Mouse (Mus musculus): ENCODE measurements around the gene Slc22a7. TPM values are rescaled to one million over a fixed set of nuclear protein-coding genes. Genes with fewer than 3 reads are reported as not detected.

The Slc22a7 gene
- total RNA-seq, 4 experiments from 2014 or later = 0.23 to 1.2 (median 0.84) TPM

GRCm38 (mm10) chr17:46436672-46437366, 1.4 kb downstream of the Slc22a7 start:
- DNase-seq (ENCODE audit: low spot score in 2 of 2) = no peak

GRCm38 (mm10) chr17:46433627-46434026, 4.6 kb downstream of the Slc22a7 start:
- no peak for DNase-seq (ENCODE audit: low spot score in 2 of 2)

- DNase-seq (ENCODE audit: low spot score in 2 of 2) = no peak
These were observed 9.4 kb downstream of the Slc22a7 start, which contains the start of gene Crip3 for GRCm38 (mm10) chr17:46428761-46429414. Gene Crip3, plus strand, starts transcription at chr17:46428926.

- no peak for DNase-seq (ENCODE audit: low spot score in 2 of 2)
These were observed 11.8 kb downstream of the Slc22a7 start for GRCm38 (mm10) chr17:46426496-46426895.

GRCm38 (mm10) chr17:46419717-46420116, 18.5 kb downstream of the Slc22a7 start:
- DNase-seq (ENCODE audit: low spot score in 2 of 2) = no peak

GRCm38 (mm10) chr17:46418628-46419027, 19.6 kb downstream of the Slc22a7 start:
- no peak for DNase-seq (ENCODE audit: low spot score in 2 of 2)

- DNase-seq (ENCODE audit: low spot score in 2 of 2) = no peak
These were observed 29.8 kb downstream of the Slc22a7 start for GRCm38 (mm10) chr17:46408478-46408877.

- DNase-seq (ENCODE audit: low spot score in 2 of 2) = no peak
These were observed 43.6 kb downstream of the Slc22a7 start for GRCm38 (mm10) chr17:46394631-46395030.

- DNase-seq (ENCODE audit: low spot score in 2 of 2) = no peak
These were observed 45.2 kb downstream of the Slc22a7 start for GRCm38 (mm10) chr17:46393012-46393411.

- DNase-seq (ENCODE audit: low spot score in 2 of 2) = no peak
These were observed 50.1 kb downstream of the Slc22a7 start for GRCm38 (mm10) chr17:46388200-46388599.

- DNase-seq (ENCODE audit: low spot score in 2 of 2) = no peak
These were observed 54.0 kb downstream of the Slc22a7 start for GRCm38 (mm10) chr17:46384061-46384801.

- DNase-seq (ENCODE audit: low spot score in 2 of 2) = peak; percentile 95 to 96
These were observed 54.8 kb downstream of the Slc22a7 start, which contains the start of gene Zfp318 for GRCm38 (mm10) chr17:46383294-46384060. Gene Zfp318, plus strand, starts transcription at chr17:46383731.

Other genes starting within 250 kb of the Slc22a7 start
- 1 to 10 TPM; 6.6 to 7.7 (median 6.9) TPM for gene Polh, start 235.8 kb downstream of the Slc22a7 start, total RNA-seq (2022)
- gene Xpo5, start 235.7 kb downstream of the Slc22a7 start, total RNA-seq (2022) = 10 to 100 TPM; 39.5 to 54.2 (median 46.8) TPM
- 10 to 100 TPM; 35.5 to 42.5 (median 39.4) TPM for gene Polr1c, start 190.4 kb downstream of the Slc22a7 start, total RNA-seq (2022)
- gene Yipf3, start 190.4 kb downstream of the Slc22a7 start, total RNA-seq (2022) = 10 to 100 TPM; 78.5 to 96.9 (median 84.1) TPM
- gene Lrrc73, start 184.9 kb downstream of the Slc22a7 start, total RNA-seq (2022) = 10 to 100 TPM; 55.1 to 62.2 (median 58.1) TPM
- 10 to 100 TPM; 38.3 to 60.4 (median 48.0) TPM for gene Tjap1, start 155.4 kb downstream of the Slc22a7 start, total RNA-seq (2022)
- 10 to 100 TPM; 41.3 to 51.6 (median 41.8) TPM for gene Dlk2, start 141.0 kb downstream of the Slc22a7 start, total RNA-seq (2022)
- 10 to 100 TPM in 2 of 4 experiments, 1 to 10 TPM in 2; 9.8 to 12.0 (median 10.0) TPM for gene Abcc10, start 110.1 kb downstream of the Slc22a7 start, total RNA-seq (2022)
- gene Zfp318, start 54.7 kb downstream of the Slc22a7 start, total RNA-seq (2022) = 10 to 100 TPM; 58.6 to 65.2 (median 62.2) TPM
- gene Crip3, start 9.5 kb downstream of the Slc22a7 start, total RNA-seq (2022) = 1 to 10 TPM; 3.9 to 7.1 (median 4.2) TPM
- gene Ttbk1, start 49.2 kb upstream of the Slc22a7 start, total RNA-seq (2022) = 100 to 1,000 TPM; 101 to 124 (median 111) TPM
- gene Dnph1, start 58.3 kb upstream of the Slc22a7 start, total RNA-seq (2022) = 1 to 10 TPM; 4.1 to 7.5 (median 6.0) TPM
- gene Cul9, start 107.9 kb upstream of the Slc22a7 start, total RNA-seq (2022) = 10 to 100 TPM; 57.2 to 81.6 (median 63.8) TPM
- gene Srf, start 117.7 kb upstream of the Slc22a7 start, total RNA-seq (2022) = 10 to 100 TPM; 66.2 to 84.0 (median 73.5) TPM
- 1 to 10 TPM; 8.2 to 9.2 (median 8.9) TPM for gene Ptk7, start 191.0 kb upstream of the Slc22a7 start, total RNA-seq (2022)
- gene Klc4, start 207.6 kb upstream of the Slc22a7 start, total RNA-seq (2022) = 10 to 100 TPM; 18.9 to 21.8 (median 21.1) TPM
- gene Mrpl2, start 207.8 kb upstream of the Slc22a7 start, total RNA-seq (2022) = 10 to 100 TPM; 43.7 to 60.5 (median 51.2) TPM
- gene Cul7, start 211.9 kb upstream of the Slc22a7 start, total RNA-seq (2022) = 10 to 100 TPM; 22.6 to 26.4 (median 23.4) TPM
- 10 to 100 TPM; 12.1 to 20.5 (median 17.0) TPM for gene Rrp36, start 235.9 kb upstream of the Slc22a7 start, total RNA-seq (2022)
- 100 to 1,000 TPM in 1 of 4 experiments, 10 to 100 TPM in 3; 92.7 to 105 (median 96.4) TPM for gene Mea1, start 240.3 kb upstream of the Slc22a7 start, total RNA-seq (2022)
- gene Klhdc3, start 242.5 kb upstream of the Slc22a7 start, total RNA-seq (2022) = 100 to 1,000 TPM; 155 to 173 (median 166) TPM

Data from layer of hippocampus, adult 8-10 months (tissue).